Mouse (Mus musculus): Measurements from ENCODE around the gene Vps11.
"Not testable (repeated sequence)": the region's sequence is repeated elsewhere in the genome, so short reads cannot be mapped to it uniquely, and the experiment has no call there.

The Vps11 gene

DNA sequence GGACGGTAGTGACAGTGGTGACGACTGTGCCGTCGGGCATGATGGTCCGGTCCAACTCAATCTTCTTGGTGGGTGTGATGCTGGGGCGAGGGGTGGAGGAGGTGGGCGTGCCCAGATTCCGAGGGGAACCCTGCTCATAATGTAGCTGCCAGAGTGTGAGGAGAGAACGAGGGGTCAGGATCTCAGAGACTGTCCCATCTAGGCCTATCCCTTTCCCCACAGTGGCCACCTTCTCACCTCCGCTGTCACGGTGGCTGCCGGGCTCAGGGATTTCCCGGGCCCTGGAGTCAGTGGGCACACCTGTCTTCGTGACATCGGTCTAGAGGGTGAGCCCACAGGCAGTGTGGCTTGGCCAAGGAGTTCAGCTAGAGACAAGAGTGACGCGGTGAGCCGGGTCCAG, 46.6 kb downstream of the Vps11 start:
- no peak for DNase-seq (ENCODE audit: low read depth, low spot score)

DNA sequence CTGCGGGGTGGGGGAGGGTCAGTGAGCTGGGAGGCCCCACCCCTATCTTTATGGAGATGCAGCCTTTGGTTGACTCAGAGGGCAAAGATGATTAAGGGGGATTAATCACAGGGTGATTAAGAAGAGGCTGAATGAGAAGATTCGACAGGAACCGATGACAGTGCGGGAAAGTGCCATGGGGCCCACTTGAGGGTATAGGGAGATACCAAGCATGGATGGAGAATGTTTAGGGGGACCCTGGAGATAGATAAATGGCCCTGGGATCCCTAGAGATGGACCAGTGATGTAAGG, 47.3 kb downstream of the Vps11 start:
- DNase-seq (ENCODE audit: low read depth, low spot score), result no peak

DNA sequence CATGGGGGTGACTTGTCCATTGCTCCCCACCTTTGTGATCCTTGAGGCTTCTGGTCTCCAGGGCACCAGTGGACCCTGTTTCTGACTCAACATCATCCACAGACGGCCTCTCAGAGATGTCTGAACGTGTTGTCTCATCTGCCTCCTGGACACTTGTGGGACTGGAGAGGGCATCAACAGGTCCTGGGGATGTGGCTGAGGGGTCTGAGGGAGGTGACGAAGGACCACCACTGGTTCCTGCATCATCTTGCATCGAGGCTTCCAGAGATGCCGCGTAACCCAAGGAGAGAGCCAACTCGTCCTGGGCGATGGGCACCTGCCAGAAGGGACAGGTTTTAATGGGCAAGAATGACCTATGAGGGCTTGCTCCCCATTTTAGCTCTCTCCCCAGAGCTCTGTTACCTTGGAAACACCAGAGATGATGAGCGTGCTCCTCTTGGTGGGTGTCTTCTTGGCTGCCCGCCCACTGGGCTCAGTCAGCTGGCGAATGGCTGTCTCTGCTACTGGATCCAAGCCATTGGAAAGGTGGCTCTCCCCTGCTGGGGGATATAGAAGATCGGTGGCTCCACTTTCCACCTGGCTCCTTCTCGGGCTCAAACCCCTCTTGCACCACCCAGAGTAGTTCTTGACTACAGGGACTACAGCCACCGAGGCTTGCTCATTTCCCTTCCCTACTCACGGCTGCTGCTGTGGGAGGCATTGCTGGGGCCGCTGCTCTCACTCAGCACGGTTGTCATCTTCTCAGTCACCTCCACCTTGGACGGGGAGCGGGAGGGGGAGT, 47.8 kb downstream of the Vps11 start:
- DNase-seq (ENCODE audit: low read depth, low spot score), result no peak

DNA sequence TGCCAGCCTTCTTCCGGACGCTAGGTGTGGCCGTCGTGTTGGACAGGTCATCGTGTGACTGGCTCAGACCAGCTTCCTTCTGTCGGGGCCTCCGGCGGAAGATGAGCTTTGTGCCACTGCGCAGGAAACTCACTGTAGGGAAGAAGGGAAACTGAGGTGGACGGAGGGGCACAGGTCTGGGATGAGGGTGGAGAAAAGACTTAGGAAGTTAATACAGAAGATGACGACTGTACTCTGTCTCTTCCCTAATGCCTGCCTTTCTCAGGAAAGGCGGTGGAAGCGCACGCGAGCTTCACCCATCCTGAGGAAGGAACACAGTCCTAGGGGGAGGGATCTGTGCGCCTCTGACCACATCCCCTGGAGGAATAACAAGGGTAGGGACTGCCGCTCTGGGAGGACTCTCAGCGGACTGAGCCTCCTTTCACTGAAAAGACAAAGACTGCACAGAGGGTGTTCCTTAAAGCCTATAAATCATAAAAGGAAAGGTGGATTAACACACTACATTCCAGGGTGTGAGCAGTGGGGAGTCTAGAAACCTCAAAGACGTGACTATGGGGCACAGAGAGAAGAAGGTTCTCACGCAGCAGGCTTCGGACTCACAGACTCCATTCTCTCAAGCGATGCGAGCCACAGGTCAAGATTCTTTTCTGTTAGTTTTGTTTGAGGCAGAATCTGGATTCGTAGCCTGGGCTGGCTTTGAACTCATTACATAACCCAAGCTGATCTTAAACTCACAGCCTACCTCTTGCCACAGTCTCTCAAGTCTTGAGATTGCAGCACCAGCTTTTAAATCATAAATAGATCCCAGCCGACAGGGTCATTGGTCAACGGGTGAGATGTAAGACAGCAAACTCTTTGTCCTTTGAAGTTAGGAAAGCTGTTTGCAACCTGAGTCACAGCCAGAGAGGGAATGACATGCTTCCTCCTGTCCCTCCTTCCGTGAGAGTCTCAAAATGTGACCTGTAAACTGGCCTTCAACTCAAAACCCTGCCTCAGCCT, 50.0 kb downstream of the Vps11 start:
- peak; percentile 93 for DNase-seq (ENCODE audit: low read depth, low spot score)

DNA sequence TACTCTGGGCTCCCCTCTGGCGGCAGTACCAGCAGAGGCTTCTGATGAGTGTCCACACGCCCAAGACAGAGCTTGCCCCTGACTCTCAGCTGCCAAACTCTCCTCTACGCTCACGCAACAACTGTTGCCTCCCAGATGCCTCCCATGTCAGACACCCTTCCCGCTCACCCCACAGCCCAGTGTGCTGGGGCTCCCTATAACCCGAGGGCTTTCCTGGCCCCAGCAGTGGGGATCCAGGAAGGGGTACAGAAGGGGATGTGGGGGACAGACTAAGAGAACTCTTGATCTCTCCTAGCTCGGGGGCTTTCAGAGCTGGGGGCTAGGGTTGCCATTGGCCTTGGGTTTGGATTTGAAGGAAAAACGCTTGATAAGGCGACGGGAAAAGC, 50.7 kb downstream of the Vps11 start:
- no peak for DNase-seq (ENCODE audit: low read depth, low spot score)

DNA sequence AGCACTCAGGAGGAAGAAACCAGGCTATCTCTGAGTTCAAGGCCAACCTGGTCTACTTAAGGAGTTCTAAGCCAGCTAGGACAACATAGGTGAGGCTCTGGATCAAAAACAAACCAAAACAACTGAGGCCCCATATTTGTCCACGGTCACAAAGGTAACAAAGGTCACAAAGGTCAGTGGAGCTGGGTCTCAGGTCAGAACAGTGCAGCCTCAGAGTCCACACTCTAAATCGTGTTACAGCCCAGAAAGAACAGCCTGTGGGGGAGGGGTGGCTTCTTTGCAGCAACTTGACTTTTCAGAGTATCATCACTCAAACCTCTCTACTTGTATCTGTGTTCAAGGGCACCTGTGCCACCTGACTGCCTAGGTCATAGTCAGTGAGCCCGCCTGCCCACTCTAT, 51.7 kb downstream of the Vps11 start:
- DNase-seq (ENCODE audit: low read depth, low spot score), result peak; percentile 41

DNA sequence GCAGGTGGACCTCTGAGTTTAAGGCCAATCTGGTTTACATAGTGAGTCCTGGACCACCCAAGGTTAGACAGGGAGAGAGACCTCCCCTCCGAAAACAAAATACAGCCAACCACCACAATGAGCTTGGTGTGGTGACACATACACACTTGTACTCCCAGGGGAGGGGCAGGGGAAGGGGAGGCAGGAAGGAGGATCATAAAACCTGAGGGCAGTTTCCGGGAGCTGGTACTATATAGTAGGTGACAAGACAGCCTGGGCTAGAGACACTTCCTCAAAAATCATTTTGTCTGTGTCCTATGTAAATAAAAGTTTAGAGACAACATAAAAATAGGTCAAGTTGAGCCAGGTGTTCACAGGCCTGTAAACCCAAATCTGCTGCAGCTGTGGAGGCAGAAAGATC, 54.2 kb downstream of the Vps11 start:
- no peak for DNase-seq (ENCODE audit: low read depth, low spot score)

DNA sequence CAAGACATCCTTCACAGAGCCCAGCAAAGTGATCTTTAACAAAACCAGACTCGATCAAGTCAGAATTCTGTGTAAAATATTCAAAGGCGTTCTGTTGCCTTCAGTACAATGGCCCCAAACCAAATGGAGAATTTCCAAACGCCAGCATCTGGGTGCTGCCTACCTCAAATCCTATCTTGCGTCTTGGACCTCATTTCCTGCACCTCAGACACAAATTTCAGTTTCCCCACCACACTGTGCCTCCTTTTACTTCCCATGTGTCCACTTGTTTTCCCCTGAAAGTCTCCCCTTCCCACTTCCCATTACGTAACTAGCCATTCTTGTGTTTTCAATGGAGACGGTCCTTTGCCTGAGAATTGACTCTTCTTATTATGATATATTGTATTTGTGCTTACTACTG, 54.9 kb downstream of the Vps11 start:
- DNase-seq (ENCODE audit: low read depth, low spot score), result no peak

DNA sequence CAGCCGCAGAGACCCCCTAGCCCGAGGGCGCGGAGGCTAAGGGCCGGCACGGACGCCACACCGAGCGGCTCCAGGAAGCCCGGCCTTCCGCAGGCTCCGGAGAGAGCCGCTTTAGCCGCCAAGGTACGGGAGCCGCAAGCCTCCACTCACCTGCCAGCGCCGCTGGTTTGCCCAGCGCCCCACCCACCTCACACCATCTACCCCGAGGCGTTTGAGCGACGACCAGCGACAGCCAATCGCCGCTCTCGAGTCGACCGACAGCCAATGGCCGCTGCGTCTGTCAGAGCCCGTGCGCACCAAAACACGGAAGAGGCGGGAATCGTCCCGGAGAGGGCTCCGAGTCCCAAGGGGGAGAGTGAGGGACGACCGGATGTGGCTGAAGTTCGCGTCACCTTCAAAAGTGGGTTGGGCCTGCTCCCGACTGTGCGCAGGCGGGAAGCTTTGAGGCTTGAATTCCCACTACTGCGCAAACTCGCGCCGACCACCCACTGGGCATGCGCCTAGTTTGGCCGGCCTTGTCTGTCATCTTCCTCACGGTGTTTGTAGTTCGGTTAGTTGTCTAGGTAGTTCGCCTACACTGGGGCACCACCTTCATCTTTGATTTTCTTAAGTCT, 55.9 kb downstream of the Vps11 start, which contains the start of gene Hinfp:
Hinfp (minus strand) TSS at position 206 of the 614 bp plus-strand sequence.
- peak; percentile 100 for DNase-seq (ENCODE audit: low read depth, low spot score)

DNA sequence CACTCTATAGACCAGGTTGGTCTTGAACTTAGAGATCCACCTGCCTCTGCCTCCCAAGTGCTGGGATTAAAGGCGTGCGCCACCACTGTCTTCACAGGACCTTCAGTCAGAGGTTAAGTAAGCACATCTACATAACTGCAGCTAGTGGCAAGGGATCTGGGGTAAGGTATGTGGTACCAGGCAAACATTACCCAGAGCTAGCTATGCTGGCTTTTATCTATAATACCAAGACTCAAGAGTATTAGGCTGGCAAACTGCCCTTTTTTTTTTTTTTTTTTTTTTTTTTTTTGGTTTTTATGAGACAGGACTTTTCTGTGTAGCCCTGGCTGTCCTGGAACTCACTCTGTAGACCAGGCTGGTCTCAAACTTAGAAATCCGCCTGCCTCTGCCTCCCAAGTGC, 61.5 kb downstream of the Vps11 start:
- not testable (repeated sequence) for DNase-seq (ENCODE audit: low read depth, low spot score)

All from ZHBTc4 (cell line).